Mouse (Mus musculus): ENCODE measurements around the gene Loxl1.

DNA sequence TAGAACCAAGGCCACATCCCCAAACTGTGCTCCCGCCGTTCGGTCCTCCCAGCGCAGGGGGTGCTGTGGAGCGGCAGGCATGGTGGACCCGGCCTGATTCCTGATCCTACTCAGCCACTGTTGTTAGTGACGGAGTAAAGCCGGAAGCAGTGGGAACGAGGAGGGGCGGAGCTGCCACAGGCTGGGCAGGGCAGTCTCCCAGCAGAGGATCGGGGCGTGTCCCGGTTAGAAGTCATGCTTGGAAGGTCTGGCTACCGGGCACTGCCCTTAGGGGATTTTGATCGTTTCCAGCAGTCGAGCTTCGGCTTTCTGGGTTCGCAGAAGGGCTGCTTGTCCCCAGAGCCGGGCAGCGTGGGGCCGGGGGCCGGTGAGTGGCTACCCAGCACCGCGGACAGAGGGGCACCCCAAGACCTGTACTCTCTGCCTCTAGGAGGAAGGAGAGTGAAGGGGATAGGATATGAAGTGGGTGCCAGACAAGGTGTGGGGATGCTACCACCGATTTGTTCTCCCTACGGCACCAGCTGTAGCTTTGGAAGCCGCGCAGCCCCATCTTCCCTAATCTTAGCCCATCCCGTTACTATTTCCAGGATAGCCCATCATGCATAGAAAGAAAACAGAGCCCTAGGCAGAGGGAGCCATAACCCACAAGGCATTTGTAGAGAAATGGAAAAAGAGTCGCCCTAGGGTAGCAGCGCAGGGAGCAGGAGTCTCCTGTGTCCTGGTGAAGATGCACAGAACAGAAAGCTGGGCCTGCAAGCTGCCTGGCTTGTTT, 59.8 kb downstream of the Loxl1 start, which contains the start of gene Stoml1:
- TF ChIP-seq CTCF (IDR thresholded peaks at IDR 0.05; ENCODE audit: insufficient read depth, low read length), result peak; percentile 81
- TF ChIP-seq POLR2A (IDR thresholded peaks at IDR 0.05; ENCODE audit: borderline replicate concordance, extremely low read depth, low read depth, low read length), result peak; percentile 83; the same call in 1 of the 2 replicates

All from lung, adult 2 months (tissue).